Mouse (Mus musculus) CD4-positive, CD25-positive, alpha-beta regulatory T cell, adult 4 months (primary cell): ENCODE results near the gene Cdk2ap1. TPM values are rescaled to one million over a fixed set of nuclear protein-coding genes. Genes with fewer than 3 reads are reported as not detected.
"Not testable (repeated sequence)": the region's sequence is repeated elsewhere in the genome, so short reads cannot be mapped to it uniquely, and the experiment has no call there.

ENCODE experiments used
- ATAC-seq: one replicate; pipeline ENCODE4 v1.8.0; 2017
- polyA plus RNA-seq, 2 experiments: library from polyadenylated mRNA; unstranded; fragments of 100-300 nt; shearing (Covaris generic); gene quantifications; one replicate each; pipeline ENCODE4 v1.2.1; 2017

Gene Cdk2ap1
- polyA plus RNA-seq = 10 to 100 TPM; 10.1 to 13.1 TPM

GRCm38 (mm10) chr5:124362982-124363381, at the start of gene Cdk2ap1:
Gene Cdk2ap1, minus strand, starts transcription at chr5:124363082.
- ATAC-seq = not testable (repeated sequence)

GRCm38 (mm10) chr5:124412163-124412562, 49.3 kb upstream of the Cdk2ap1 start:
- ATAC-seq = no peak

GRCm38 (mm10) chr5:124410808-124411207, 47.9 kb upstream of the Cdk2ap1 start:
- ATAC-seq = no peak

- ATAC-seq = no peak
Measured at GRCm38 (mm10) chr5:124393726-124394125, 30.8 kb upstream of the Cdk2ap1 start.

GRCm38 (mm10) chr5:124392412-124392811, 29.5 kb upstream of the Cdk2ap1 start:
- ATAC-seq = no peak

- no peak for ATAC-seq
Measured at GRCm38 (mm10) chr5:124387932-124388331, 25.1 kb upstream of the Cdk2ap1 start.

GRCm38 (mm10) chr5:124380121-124380520, 17.2 kb upstream of the Cdk2ap1 start:
- ATAC-seq = no peak

- ATAC-seq = no peak
Measured at GRCm38 (mm10) chr5:124377149-124377548, 14.3 kb upstream of the Cdk2ap1 start.

GRCm38 (mm10) chr5:124376401-124376800, 13.5 kb upstream of the Cdk2ap1 start:
- ATAC-seq = no peak

- no peak for ATAC-seq
Measured at GRCm38 (mm10) chr5:124374298-124374697, 11.4 kb upstream of the Cdk2ap1 start.

- ATAC-seq = no peak
Measured at GRCm38 (mm10) chr5:124366721-124367120, 3.8 kb upstream of the Cdk2ap1 start.

- no peak for ATAC-seq
Measured at GRCm38 (mm10) chr5:124365754-124366153, 2.9 kb upstream of the Cdk2ap1 start.

GRCm38 (mm10) chr5:124364173-124364918, 1.5 kb upstream of the Cdk2ap1 start:
- ATAC-seq = no peak

- no peak for ATAC-seq
Measured at GRCm38 (mm10) chr5:124359641-124360040, 3.2 kb downstream of the Cdk2ap1 start.

GRCm38 (mm10) chr5:124356695-124357094, 6.2 kb downstream of the Cdk2ap1 start:
- ATAC-seq = no peak

GRCm38 (mm10) chr5:124355425-124355959, 7.4 kb downstream of the Cdk2ap1 start:
- ATAC-seq = peak; percentile 7

GRCm38 (mm10) chr5:124354574-124355424, 8.1 kb downstream of the Cdk2ap1 start:
- peak; percentile 27 for ATAC-seq

GRCm38 (mm10) chr5:124353726-124354547, 8.9 kb downstream of the Cdk2ap1 start:
- peak; percentile 40 for ATAC-seq

- no peak for ATAC-seq
Measured at GRCm38 (mm10) chr5:124353011-124353725, 9.7 kb downstream of the Cdk2ap1 start.

- ATAC-seq = peak; percentile 56
Measured at GRCm38 (mm10) chr5:124352141-124352920, 10.6 kb downstream of the Cdk2ap1 start.

GRCm38 (mm10) chr5:124351604-124352003, 11.3 kb downstream of the Cdk2ap1 start:
- ATAC-seq = no peak
